Mouse (Mus musculus) megakaryocyte-erythroid progenitor cell, adult 5 weeks (primary cell): ENCODE measurements around the gene Snx12. TPM values are rescaled to one million over a fixed set of nuclear protein-coding genes. Genes with fewer than 3 reads are reported as not detected.

Experiments used
- polyA plus RNA-seq: library from polyadenylated mRNA; stranded (reverse); fragments of >175 nt; gene quantifications from 2 replicates; pipeline ENCODE4 v1.2.3, GENCODE M21; 2012

The Snx12 gene
- polyA plus RNA-seq: 34.9 and 39.8 TPM in 2 replicates

GRCm38 (mm10) chrX:101221834-101222795, at the start of gene Snx12:
Snx12 (minus strand) TSS chrX:101222563.

GRCm38 (mm10) chrX:101268755-101269124, 46.4 kb upstream of the Snx12 start, which contains the start of gene Gm20489:
Gm20489 (minus strand) TSS chrX:101269023.

GRCm38 (mm10) chrX:101268025-101268754, 45.8 kb upstream of the Snx12 start, which contains the start of gene Il2rg:
Il2rg (minus strand) TSS chrX:101268255.

GRCm38 (mm10) chrX:101263892-101264291, 41.5 kb upstream of the Snx12 start, which contains the start of gene Gm614:
Gm614 (minus strand) TSS chrX:101263992.

GRCm38 (mm10) chrX:101253952-101254729, 31.8 kb upstream of the Snx12 start, which contains the start of gene Foxo4:
Foxo4 (plus strand) TSS chrX:101254528.

GRCm38 (mm10) chrX:101085920-101086319, 136.4 kb downstream of the Snx12 start, which contains the start of gene Slc7a3:
Slc7a3 (minus strand) TSS chrX:101086020.

GRCm38 (mm10) chrX:101059541-101059940, 162.8 kb downstream of the Snx12 start, which contains the start of gene Tex11:
Tex11 (minus strand) TSS chrX:101059667.

Other genes with a start within 250 kb of the Snx12 start
- gene Tex11, start 162.9 kb downstream of the Snx12 start, polyA plus RNA-seq: 0.05 TPM in 1 of 2 replicates, not detected in the other
- gene Slc7a3, start 136.5 kb downstream of the Snx12 start, polyA plus RNA-seq: not detected in 2 replicates
- 35.3 and 36.0 TPM in 2 replicates for gene Foxo4, start 32.0 kb upstream of the Snx12 start, polyA plus RNA-seq
- gene Gm614, start 41.4 kb upstream of the Snx12 start, polyA plus RNA-seq: 0.15 TPM in 1 of 2 replicates, not detected in the other
- 35.0 and 45.3 TPM in 2 replicates for gene Il2rg, start 45.7 kb upstream of the Snx12 start, polyA plus RNA-seq
- gene Gm20489, start 46.5 kb upstream of the Snx12 start, polyA plus RNA-seq: 0.34 TPM in 1 of 2 replicates, not detected in the other
- gene Med12, start 51.5 kb upstream of the Snx12 start, polyA plus RNA-seq: 52.3 and 77.2 TPM in 2 replicates
- 0.02 and 0.03 TPM in 2 replicates for gene Nlgn3, start 76.6 kb upstream of the Snx12 start, polyA plus RNA-seq
- not detected in 2 replicates for gene Gjb1, start 153.8 kb upstream of the Snx12 start, polyA plus RNA-seq
- gene Zmym3, start 198.3 kb upstream of the Snx12 start, polyA plus RNA-seq: 33.0 and 37.9 TPM in 2 replicates
- gene Nono, start 206.8 kb upstream of the Snx12 start, polyA plus RNA-seq: 54.6 and 73.1 TPM in 2 replicates
- 0.17 and 0.31 TPM in 2 replicates for gene Itgb1bp2, start 226.5 kb upstream of the Snx12 start, polyA plus RNA-seq